Mouse (Mus musculus) liver, embryonic 15.5 days (tissue): ENCODE data around the gene Mttp. TPM values are rescaled to one million over a fixed set of nuclear protein-coding genes. Genes with fewer than 3 reads are reported as not detected.
A peak's percentile ranks its signal among the peaks of the same experiment; 100 is the strongest.
"Not testable (repeated sequence)": the region's sequence is repeated elsewhere in the genome, so short reads cannot be mapped to it uniquely, and the experiment has no call there.

Source experiments
- ATAC-seq: fragments of 200-750 bp; cut with Nextera tagmentation; 2 replicates; pipeline ENCODE4 v1.8.0; 2017; ENCODE audit warnings: moderate number of reproducible peaks, mild to moderate bottlenecking, moderate library complexity; ENCODE audit not compliant: insufficient read depth
- H3K27ac ChIP-seq: fragments of 300-500 bp; sonication (generic); replicated peaks from 2 replicates; pipeline ENCODE4 v1.5.1; 2015; ENCODE audit warnings: mild to moderate bottlenecking, inconsistent platforms
- H3K27me3 ChIP-seq: fragments of 300-500 bp; sonication (generic); 2 replicates; pipeline ENCODE4 v1.6.1; 2015; ENCODE audit warnings: mild to moderate bottlenecking, inconsistent platforms
- H3K36me3 ChIP-seq: fragments of 300-500 bp; sonication (generic); replicated peaks from 2 replicates; pipeline ENCODE4 v1.6.1; 2015; ENCODE audit warnings: moderate library complexity, mild to moderate bottlenecking, inconsistent platforms
- H3K4me1 ChIP-seq: fragments of 300-500 bp; sonication (generic); replicated peaks from 2 replicates; pipeline ENCODE4 v1.6.1; 2015; ENCODE audit warnings: inconsistent platforms
- H3K4me2 ChIP-seq: fragments of 300-500 bp; sonication (generic); 2 replicates; pipeline ENCODE4 v1.6.1; 2015; ENCODE audit warnings: moderate library complexity, mild to moderate bottlenecking, inconsistent platforms
- H3K4me3 ChIP-seq: fragments of 300-500 bp; sonication (generic); replicated peaks from 2 replicates; pipeline ENCODE4 v1.5.1; 2015; ENCODE audit warnings: mild to moderate bottlenecking, inconsistent platforms
- H3K9ac ChIP-seq: fragments of 300-500 bp; sonication (generic); 2 replicates; pipeline ENCODE4 v1.6.1; 2015; ENCODE audit warnings: moderate library complexity, mild to moderate bottlenecking, inconsistent platforms
- H3K9me3 ChIP-seq: fragments of 300-500 bp; sonication (generic); replicated peaks from 2 replicates; pipeline ENCODE4 v1.6.1; 2016; ENCODE audit warnings: inconsistent platforms
- WGBS: fragments of 180-500 bp; shearing (Covaris S2); methylation state at CpG from one replicate; pipeline ENCODE4 v1.1.7; 2015; ENCODE audit warnings: mixed read lengths; ENCODE audit not compliant: insufficient replicate concordance; 5-methylcytosine and 5-hydroxymethylcytosine counted together
- polyA plus RNA-seq: library from polyadenylated mRNA; unstranded; fragments of >200 nt; fragmentation: Nextera tagmentation; extraction: Ambion mirVana; gene quantifications from 2 replicates; pipeline ENCODE4 v1.2.1, GENCODE M21; 2015

Mttp gene
- polyA plus RNA-seq, 1 experiment from 2014 or later, result 35.6 TPM

DNA sequence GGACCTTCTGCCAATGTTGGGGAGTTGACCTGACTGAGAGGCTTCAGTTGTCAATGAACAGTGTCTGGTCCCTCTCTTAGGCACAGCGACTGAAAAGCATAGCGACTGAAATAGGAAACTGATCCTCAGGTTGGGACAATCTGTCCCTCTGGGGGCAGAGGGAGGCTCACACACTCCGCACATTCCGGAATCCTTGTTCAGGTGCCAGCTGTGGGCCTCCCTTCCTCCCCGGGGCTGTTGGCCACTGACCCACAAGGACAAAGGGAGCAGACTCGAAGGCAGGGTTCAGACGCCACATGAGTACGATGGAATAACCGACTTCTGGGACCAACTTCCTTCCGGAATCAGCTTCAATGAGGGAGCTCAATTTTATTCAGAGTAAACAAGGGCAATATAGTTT lies 16.9 kb upstream of the Mttp start:
- Histone ChIP-seq H3K27me3 (no peaks in the 10 kb centered on the region), H3K9me3 (no peaks in the 10 kb centered on the region)
- WGBS, result 77% methylated on average over 10 of the region's 10 CpGs

DNA sequence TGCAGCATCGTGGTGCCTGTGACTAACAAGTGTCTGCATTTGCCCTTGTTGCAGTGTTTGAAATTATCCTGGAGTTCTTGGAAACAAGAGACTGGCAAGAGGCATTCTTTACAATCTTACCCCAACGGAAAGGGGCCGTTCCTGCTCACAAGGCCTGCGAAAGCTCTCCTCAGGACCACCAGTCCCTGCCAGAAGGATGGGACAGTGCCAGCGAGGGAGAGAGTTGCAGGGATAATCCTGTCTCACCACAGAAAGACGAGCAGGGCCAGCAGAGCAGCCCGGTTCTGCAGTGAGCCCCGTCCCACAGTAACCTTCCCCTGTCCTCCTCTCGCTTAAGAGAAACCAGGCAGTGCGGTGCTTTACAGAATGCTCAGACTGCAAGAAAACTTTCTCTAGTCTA lies 11.9 kb upstream of the Mttp start:
- Histone ChIP-seq H3K27me3 (no peaks in the 10 kb centered on the region), H3K4me3 (no peak overlapping the region), H3K4me1 (no peaks in the 10 kb centered on the region), H3K9me3 (no peaks in the 10 kb centered on the region), H3K4me2 (no peak overlapping the region), H3K27ac (no peak overlapping the region), H3K9ac (no peak overlapping the region), H3K36me3 (peaks cover 15% of the 10 kb centered on the region; the same call in 1 of the 2 replicates)
- 78% methylated on average over 10 of the region's 10 CpGs for WGBS
- no peak for ATAC-seq

More for the DNA sequence above, 16.9 kb upstream of the Mttp start:
- Histone ChIP-seq H3K9ac (no peak overlapping the region), H3K36me3 (peaks cover 10% of the 10 kb centered on the region; the same call in 1 of the 2 replicates), H3K4me2 (no peak overlapping the region), H3K4me1 (no peaks in the 10 kb centered on the region), H3K4me3 (no peak overlapping the region), H3K27ac (no peak overlapping the region)
- no peak for ATAC-seq

DNA sequence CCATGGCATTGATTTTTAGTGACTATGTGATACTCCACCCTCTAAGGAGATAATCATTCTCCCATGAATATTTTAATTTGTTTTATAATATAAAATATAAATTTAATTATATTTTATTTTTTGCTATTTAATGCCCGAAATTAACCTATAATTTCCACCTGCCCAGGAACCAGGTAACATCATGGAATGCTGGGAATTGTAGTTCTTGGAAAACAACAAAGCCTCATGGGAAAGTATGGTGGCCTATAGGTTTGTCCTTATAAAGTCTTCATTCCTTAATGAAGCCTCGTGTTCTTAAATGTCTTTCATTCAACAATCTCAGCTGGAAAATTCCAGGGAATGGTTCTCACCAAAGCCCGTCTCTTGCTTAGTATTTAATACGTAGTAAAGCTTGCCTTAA lies 10.3 kb upstream of the Mttp start:
- Histone ChIP-seq H3K4me2 (no peak overlapping the region), H3K4me1 (no peaks in the 10 kb centered on the region), H3K9ac (no peak overlapping the region), H3K4me3 (no peak overlapping the region), H3K36me3 (peaks cover 18% of the 10 kb centered on the region; the same call in 1 of the 2 replicates), H3K9me3 (no peaks in the 10 kb centered on the region), H3K27me3 (no peaks in the 10 kb centered on the region), H3K27ac (no peak overlapping the region)
- no peak for ATAC-seq
- 64% methylated on average over 4 of the region's 4 CpGs for WGBS

DNA sequence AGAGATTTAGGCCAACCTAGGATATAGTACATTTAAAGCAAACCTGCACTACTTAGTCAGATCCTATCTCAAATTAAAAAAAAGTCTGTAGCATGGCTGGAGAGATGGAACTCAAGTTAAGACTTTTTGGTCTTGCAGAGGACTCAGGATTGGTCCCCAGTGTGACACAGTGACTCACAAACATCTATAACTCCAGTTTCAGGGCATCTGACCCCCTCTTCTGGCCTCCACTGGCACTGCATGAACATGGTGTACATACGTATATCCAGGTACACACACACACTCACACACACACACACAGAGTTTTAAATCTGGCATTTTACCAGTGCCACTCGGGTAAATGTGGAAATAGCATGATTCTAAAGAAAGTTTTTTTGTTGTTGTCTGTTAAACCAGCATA lies 4.0 kb upstream of the Mttp start:
- Histone ChIP-seq H3K9ac (no peak overlapping the region), H3K4me2 (no peak overlapping the region), H3K27ac (no peak overlapping the region), H3K27me3 (no peaks in the 10 kb centered on the region), H3K4me3 (no peak overlapping the region), H3K9me3 (no peaks in the 10 kb centered on the region), H3K4me1 (0 out of 2 replicates have a peak, but pooled peaks cover 2% of the 10 kb centered on the region), H3K36me3 (peaks cover 23% of the 10 kb centered on the region)
- no peak for ATAC-seq
- 70% methylated on average over 2 of the region's 2 CpGs for WGBS

DNA sequence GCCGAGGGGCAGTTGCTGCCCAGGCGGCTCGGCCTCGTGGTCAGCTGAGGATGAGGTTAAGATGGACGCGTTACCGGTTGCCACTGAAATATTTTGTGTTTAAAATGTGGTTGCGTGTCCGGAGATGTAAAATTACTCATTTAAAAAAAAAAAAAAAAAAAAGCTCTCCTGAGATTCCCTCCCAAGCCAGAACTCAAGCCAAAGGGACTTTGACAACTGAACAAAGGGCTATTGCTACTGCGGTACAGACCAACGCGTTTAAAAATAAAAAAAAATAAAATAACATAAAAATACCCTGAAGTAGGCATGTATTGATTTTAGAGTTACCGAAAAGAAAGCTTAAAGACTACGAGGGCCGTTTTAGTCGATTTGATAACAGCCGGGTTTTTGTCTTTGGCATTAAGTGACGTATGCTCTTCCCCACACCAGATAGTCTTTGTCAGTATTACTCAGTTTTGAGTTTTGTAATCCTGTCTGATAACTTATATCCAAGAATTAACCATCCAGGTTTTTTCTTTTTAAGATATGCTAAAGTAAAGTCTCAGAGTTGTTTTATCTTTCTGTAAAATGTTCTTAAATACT lies 617 bp downstream of the Mttp start:
- Histone ChIP-seq H3K4me3 (peak overlapping the region; percentile 88), H3K4me1 (peaks cover 6% of the 10 kb centered on the region), H3K9ac (peak overlapping the region; percentile 77), H3K27me3 (no peaks in the 10 kb centered on the region), H3K9me3 (no peaks in the 10 kb centered on the region), H3K4me2 (peak overlapping the region; percentile 91), H3K36me3 (peaks cover 6% of the 10 kb centered on the region; the same call in 1 of the 2 replicates), H3K27ac (peak overlapping the region; percentile 99)
- WGBS, result under 1% methylated on average over 18 of the region's 18 CpGs
- ATAC-seq, result no peak

DNA sequence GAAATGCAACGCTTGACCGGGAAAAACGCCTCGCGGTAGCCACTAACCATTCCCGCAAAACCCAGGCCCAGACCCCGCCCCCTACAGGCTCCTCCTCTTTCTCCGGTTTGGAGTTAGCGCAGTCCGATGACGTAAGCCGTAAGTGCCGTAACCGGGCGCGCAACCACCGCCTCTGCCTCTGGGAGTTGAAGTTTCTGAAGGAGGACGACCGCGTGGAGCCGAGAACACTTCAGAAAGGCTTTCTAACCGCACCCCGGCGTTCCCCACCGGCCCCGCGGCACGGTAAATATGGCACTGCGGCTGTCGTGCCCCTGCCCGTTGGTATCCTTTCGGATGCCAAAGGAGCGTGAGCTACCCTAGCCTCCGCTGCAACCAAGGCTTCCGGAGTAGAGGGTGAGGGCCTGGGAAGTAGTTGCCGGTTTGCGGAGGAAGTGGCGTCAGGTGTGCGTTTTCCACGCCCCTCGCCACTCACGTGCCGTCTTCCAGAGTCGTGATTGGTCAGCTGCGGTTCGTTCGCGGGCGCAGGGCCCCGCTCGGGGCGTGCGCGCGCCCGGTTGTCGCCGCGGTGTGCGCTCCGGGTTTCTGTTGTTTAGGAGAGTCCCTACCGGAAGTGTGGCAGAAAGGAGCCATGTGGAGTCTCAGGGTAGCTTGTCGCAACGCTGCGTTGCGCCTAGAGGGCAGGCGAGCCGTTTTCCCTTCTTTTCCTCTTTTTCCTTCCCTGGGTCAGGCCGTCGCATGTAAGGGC lies 1.3 kb downstream of the Mttp start, which contains the start of gene Trmt10a:
Trmt10a (plus strand) TSS at position 134 of the 745 bp plus-strand sequence.
- Histone ChIP-seq H3K36me3 (no peaks in the 10 kb centered on the region), H3K4me2 (peak within 1 kb of the TSS; percentile 91), H3K27ac (peak within 1 kb of the TSS; percentile 99), H3K27me3 (no peaks in the 10 kb centered on the region), H3K9ac (peak within 1 kb of the TSS; percentile 77), H3K4me3 (peak within 1 kb of the TSS; percentile 88), H3K9me3 (no peaks in the 10 kb centered on the region), H3K4me1 (peaks cover 6% of the 10 kb centered on the region)
- ATAC-seq, result peak; percentile 93
- WGBS, result under 1% methylated on average over 70 of the region's 70 CpGs

- no peak for ATAC-seq
- H3K4me1 ChIP-seq, result peaks cover 6% of the 10 kb centered on the region
- peak overlapping the region; percentile 88 for H3K4me3 ChIP-seq
- H3K4me2 ChIP-seq, result peak overlapping the region; percentile 91
- H3K9me3 ChIP-seq, result no peaks in the 10 kb centered on the region
- H3K36me3 ChIP-seq, result no peaks in the 10 kb centered on the region
- 3% methylated on average over 12 of the region's 12 CpGs for WGBS
- H3K27ac ChIP-seq, result peak overlapping the region; percentile 99
- no peaks in the 10 kb centered on the region for H3K27me3 ChIP-seq
- peak overlapping the region; percentile 77 for H3K9ac ChIP-seq
These were observed 1.9 kb downstream of the Mttp start for GRCm38 (mm10) chr3:138142733-138143314.

- H3K27ac ChIP-seq, result 0 out of 2 replicates have a peak overlapping the region, but pooled peaks have one; percentile 22
- 63% methylated on average over 4 of the region's 4 CpGs for WGBS
- H3K9me3 ChIP-seq, result no peaks in the 10 kb centered on the region
- no peak for ATAC-seq
- H3K4me1 ChIP-seq, result peaks cover 6% of the 10 kb centered on the region
- H3K9ac ChIP-seq, result no peak overlapping the region
- no peaks in the 10 kb centered on the region for H3K36me3 ChIP-seq
- H3K27me3 ChIP-seq, result no peaks in the 10 kb centered on the region
- H3K4me2 ChIP-seq, result peak overlapping the region; percentile 46
- H3K4me3 ChIP-seq, result peak overlapping the region; percentile 88; the same call in 1 of the 2 replicates
These were observed 2.6 kb downstream of the Mttp start for GRCm38 (mm10) chr3:138142052-138142732.

DNA sequence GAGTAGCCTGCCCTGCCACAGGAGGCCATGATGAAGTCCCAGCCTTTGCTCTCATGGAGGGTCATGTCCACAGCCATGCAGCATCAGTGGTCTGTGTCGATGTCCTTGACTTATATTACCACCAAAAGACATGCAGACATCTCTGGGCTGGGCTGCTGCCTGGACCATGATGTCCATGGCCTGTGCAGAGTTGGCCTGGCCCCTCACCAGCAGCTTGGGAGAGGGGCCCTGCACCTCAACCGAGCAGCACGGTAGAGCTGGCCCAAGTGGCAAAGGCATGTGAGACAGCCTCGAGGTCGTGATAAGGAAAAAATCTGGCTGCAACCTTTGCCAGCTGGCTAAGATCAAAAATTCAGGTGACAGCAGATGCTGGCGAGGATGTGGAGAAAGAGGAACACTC lies 5.1 kb downstream of the Mttp start:
- Histone ChIP-seq H3K4me1 (peaks cover 6% of the 10 kb centered on the region), H3K27me3 (no peaks in the 10 kb centered on the region), H3K9ac (no peak overlapping the region), H3K9me3 (no peaks in the 10 kb centered on the region), H3K36me3 (no peaks in the 10 kb centered on the region), H3K4me2 (no peak overlapping the region), H3K4me3 (no peak overlapping the region), H3K27ac (no peak overlapping the region)
- no peak for ATAC-seq
- 71% methylated on average over 6 of the region's 6 CpGs for WGBS

DNA sequence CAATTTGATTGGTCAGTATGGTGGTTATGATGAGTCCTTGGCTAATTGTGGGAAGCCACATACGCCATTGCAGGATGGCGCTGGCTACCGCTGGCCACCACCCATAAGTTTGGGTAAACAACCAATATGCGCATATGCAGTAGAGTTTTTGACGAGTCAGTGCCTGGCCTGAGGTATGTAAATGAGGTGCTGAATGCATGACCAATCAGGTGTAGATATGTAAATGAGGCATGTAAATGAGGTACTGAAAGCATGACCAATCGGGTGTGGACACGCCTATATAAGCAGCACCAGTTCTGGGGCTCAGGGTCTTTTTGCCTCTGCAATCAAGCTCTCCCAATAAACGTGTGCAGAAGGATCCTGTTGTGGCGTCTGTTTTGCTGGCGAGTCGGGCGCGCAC lies 6.6 kb downstream of the Mttp start:
- not testable (repeated sequence) for H3K9me3 ChIP-seq, H3K27ac ChIP-seq, H3K4me1 ChIP-seq, H3K4me3 ChIP-seq, H3K27me3 ChIP-seq, H3K9ac ChIP-seq, H3K4me2 ChIP-seq, H3K36me3 ChIP-seq, ATAC-seq
- WGBS, result 83% methylated on average over 13 of the region's 13 CpGs

GRCm38 (mm10) chr3:138134528-138134927 lies 10.2 kb downstream of the Mttp start:
- Histone ChIP-seq H3K9me3 (no peaks in the 10 kb centered on the region), H3K27me3 (no peaks in the 10 kb centered on the region), H3K4me3 (no peak overlapping the region), H3K9ac (no peak overlapping the region), H3K27ac (no peak overlapping the region), H3K4me2 (no peak overlapping the region), H3K4me1 (no peaks in the 10 kb centered on the region), H3K36me3 (no peaks in the 10 kb centered on the region)
- ATAC-seq, result no peak
- WGBS, result 37% methylated on average over 1 of the region's 1 CpGs
